Mouse (Mus musculus): ENCODE results near the gene Usp9y.

The Usp9y gene

GRCm38 (mm10) chrY:1459682-1460081, at the start of gene Usp9y:
Usp9y (minus strand) TSS chrY:1459782.
- no peak for DNase-seq

GRCm38 (mm10) chrY:1293708-1294107, 165.9 kb downstream of the Usp9y start:
- DNase-seq, result no peak

- no peak for DNase-seq
These were observed 173.3 kb downstream of the Usp9y start, which contains the start of gene Ddx3y for GRCm38 (mm10) chrY:1286171-1286795. Ddx3y (minus strand) TSS chrY:1286629.

- DNase-seq, result no peak
These were observed 173.8 kb downstream of the Usp9y start for GRCm38 (mm10) chrY:1285735-1286134.
